Mouse (Mus musculus): Measurements from ENCODE around the gene 4932414N04Rik. TPM values are rescaled to one million over a fixed set of nuclear protein-coding genes. Genes with fewer than 3 reads are reported as not detected.
A peak's percentile ranks its signal among the peaks of the same experiment; 100 is the strongest.
"Not testable (repeated sequence)": the region's sequence is repeated elsewhere in the genome, so short reads cannot be mapped to it uniquely, and the experiment has no call there.

Gene 4932414N04Rik
- total RNA-seq (2021) = not detected
- long read RNA-seq, experiment 1 = 0 reads
- long read RNA-seq, experiment 2 = 0 reads

DNA sequence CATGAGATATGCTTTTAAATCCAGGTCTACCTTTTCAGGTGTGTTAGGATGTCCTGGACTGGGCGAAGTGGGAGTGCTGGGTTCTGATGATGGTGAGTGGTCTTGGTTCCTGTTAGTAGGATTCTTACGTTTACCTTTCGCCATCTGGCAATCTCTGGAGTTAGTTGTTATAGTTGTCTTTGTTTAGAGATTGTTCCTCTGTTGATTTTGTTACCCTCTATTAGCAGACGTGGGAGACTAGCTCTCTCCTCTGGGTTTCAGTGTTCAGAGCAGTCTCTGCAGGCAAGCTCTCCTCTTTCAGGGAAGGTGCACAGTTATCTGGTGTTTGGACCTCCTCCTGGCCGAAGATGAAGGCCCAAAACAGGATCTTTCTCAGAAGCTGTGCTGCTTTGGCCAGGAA lies at the start of gene 4932414N04Rik:
4932414N04Rik (plus strand) TSS at position 301 of the 400 bp plus-strand sequence.
- DNase-seq = not testable (repeated sequence)

DNA sequence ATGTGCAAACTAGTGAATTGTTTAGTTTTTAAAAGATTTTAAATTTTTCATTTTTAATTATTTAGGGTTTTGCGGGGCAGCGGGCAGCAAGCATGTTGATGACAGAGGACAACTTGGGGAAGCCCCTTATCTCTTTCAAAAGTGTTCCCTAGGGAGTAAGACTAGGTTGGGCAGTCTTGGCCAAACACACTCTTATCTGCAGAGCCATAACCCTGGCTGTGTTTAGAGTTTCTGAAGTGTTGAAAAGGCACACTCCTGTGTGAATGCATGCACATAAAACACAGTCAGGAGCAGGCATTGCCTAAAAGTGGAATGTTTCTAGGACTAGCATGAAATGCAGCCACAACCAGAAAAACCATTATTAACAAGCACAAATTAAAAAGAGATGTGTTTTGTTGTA lies 75.9 kb downstream of the 4932414N04Rik start:
- no peak for DNase-seq

DNA sequence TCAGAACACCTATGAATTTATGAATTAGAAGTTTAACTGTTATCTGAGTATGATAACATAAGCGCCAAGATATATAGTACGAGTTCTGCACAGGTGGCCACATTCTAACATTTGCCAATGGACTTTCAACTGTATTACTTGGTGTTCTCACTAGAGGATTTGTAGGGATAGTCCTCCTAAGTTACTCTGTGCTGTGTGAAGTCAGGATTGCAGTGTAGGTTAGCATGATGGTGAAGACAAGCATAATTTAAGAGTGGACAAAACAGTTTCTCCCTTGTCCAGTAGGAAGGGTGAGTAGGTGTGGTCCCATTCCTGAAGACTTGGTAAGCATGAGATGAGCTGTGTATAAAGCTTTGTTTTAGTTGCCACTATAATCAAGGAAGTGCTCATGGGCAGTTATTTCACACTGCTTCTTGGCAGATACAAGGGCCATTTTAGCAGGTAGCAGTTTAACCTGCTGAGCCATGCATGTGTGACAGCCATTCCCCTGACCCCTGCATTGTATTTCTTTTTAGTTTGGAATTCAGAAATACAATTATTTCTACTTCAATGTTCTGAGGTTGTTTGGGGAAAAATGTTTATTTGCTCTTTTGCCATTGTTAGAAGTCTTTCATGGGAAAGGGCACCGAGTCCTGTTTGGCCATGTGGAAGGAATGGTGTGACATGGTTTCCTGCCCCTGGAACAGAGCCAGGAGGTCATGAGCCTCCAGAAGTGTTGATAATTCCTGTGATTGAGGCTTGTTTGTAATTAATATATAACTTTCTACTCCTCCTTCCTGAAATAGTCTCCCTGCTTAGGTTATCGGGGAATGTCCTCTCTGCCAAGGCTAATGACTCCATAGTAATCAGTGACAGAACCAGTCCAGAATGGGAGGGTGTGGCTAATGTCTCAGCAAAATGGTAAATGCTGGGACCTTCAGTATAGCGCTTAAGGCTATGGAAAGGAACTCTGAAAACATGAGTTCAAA lies 83.8 kb downstream of the 4932414N04Rik start:
- no peak for DNase-seq

DNA sequence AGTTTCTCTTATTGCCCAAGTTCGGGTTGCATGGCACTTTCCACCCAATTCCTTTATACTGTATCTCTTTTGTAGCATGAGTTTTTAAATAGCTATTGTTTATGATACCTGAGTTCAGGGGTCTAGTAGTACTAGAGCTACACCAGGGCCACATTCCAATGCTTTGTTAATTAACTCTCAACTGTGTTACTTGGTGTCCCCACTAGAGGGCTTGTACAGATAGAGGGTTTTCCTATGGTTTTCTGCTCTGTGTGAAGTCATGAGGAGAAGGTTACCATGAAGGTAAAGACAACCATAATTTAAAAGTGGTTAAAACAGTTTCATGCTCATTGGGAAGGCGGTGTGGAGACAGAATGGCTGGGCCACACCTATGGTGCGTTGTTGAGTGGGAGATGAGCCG lies 88.3 kb downstream of the 4932414N04Rik start:
- no peak for DNase-seq

DNA sequence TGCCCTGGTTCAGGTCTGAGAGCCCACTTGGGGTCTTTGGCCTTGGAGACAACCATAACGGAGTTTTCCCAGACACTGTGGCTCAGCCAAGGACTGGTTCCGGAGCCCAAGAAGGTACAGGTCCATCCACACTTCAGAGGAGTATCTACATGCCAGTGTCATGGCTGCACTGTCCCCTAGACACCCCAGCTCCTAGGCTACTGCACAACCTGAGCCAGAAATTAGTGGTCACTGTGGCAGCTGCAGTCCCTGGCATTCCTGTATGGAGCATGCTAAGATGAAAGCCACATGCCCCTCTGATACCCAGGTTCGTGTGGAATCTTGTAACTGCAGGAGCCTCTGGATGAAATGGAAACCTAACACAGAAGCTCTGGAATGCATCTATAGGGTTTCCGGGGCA lies 99.9 kb downstream of the 4932414N04Rik start:
- DNase-seq = no peak

DNA sequence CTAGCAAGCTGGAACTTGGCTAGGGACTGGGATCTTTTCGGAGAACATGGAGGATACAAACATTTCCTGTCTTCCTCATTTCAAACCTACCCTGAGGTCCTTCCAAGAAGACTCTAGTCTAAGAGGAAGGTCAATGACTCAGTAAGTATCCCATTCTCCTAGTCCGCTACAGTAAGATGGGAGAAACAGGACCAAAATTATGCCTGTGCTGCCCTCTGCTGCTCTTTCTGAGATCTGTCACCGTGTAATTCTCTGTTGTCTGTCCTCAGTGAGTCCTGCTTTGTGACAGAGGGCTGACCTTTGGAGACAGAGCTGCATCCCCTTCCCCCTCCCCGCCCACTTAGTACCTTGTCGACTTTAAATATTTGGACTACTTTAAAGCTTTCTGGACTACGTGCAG lies 100.5 kb downstream of the 4932414N04Rik start:
- DNase-seq = peak; percentile 6 to 39

DNA sequence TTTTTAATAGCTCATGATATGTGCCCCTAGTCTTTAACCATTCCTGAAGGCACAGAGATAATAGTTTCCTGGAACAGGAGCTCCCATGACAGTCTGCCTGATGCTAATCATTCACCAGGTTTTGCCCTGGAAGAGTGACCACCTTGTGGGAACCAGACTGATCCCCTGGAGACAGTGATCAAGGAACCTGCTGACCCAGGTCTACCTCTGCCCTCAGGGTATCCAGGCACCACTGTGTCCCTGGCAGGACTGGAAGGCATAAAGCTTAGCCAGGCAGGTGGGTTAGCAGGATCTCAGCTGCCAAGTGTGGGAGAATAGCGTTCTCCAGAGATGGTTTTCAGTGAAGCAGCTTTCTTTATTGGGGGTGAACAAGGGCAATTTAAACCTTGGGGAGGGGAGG lies 109.1 kb downstream of the 4932414N04Rik start:
- DNase-seq = no peak

DNA sequence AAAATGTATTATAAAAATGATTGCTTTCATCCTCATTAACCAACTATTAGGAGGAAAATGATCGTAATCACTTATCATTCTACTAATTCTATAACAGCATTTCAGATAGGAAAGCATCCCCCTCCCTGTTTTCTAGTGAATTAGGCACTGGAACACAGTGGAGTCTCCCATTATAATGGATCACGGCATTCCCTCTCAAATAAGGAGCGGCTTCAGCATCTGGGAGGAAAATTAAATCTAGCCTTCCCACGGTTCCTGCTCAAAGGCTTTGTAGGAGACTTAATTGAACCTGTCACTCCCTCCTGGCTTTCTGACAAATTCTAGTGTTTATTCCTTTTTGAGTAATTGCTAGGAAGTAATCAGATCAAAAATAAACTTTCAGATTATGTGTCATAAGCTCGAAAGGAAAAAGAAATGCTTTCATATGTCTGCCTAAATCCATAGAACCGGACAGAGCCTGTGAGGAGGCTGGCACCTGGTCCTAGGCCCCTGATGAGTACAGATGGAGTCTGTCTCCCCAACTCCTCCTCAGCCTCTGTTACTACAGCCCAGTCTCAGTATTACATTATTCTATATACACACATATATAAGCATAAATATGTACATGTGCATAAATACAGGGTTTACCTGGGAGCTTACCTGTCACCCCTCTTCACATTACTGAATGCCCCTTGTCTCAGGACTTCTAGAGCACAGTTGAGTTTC lies 111.1 kb downstream of the 4932414N04Rik start:
- DNase-seq = no peak

DNA sequence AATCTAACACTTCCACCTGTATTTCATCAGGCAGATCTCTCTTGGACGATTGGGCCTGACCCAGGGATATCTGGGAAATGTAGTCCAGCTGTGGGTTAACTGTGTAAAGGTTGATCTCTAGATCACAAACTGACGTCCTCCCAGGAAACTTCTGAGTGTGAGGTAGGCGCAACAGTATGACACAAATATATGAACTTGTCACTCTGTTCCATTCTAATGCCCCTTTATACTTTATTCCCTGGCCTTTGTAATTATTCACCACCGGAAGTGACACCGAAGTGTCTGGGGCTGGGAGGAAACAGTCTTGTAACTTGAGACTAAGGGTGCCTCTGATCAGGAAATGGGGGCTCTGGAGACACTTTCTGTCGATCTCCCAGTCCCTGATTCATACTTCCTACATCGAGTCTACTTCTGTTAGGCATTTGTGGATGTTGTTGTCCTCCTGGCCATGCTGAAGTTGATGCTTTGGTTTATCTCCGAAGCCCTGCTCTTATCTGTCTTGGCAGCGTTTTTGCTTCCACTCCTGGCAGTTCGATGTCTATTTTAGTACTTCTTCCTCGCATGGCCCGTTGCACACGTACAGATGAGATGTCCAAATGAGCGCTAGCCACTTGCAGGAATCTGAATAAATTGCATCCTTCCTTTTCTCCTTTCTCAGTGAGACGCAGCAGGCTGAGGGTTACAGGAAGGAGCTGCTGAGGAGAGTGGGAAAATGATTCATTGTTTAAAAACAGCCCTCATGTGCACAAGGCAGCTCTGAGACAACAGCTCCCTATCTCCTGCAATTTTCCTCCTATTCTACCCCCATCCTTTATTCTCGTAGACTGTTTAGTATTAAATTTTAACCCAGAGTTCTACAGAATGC lies 126.2 kb downstream of the 4932414N04Rik start:
- DNase-seq = peak in 1 of 2 experiments; percentile 11

DNA sequence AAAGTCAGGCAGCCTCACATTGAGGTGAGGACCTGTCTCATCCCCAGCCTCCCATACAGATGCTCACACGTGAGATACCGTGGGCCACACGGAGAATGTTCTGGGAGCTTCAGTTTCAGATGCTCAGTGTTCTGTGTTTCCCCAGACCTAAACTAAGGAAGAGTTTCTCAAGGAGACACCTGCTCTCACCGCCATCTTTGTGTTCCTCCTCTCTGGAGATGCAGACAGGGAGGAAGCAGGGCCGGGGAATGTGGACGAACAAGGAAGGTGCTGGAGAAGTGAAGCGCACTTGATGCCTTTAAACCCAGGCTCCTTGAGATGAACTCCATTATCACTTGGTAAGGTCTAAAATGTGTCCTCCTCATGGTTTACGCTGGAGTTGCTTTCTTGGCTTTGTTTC lies 127.4 kb downstream of the 4932414N04Rik start:
- DNase-seq = not testable (repeated sequence)

DNA sequence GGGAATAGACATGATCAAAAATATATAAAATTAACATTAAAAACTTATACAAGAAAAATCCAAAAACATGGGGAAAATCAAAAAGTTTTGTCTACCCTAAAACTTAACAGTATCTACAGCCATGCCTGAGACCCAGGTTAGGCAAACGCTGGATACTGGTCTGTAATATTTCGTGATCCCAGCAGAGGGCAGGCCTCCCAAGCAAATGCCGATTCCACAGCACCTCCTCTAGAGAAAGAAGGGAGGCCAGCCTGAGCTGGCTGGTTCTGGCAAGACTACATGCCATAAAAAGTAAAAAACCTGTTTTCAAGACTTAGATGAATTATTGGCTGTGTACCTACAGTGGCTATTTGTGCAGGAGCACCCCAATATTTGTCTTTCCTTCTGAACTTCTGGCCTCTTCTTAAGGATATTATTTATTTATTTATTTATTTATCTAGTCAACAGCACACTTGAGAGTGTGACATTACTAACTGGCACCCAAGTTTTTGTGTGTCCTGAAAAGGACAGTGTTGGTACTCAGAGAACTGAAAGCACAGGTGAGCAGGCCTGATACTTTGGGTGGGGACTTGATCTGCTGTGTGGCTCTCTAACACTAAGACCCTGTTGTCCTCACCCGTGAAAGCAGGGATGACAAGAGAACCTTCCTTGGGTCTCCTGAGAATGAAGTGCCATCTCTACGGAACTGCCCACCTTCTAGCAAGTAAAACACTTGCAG lies 128.6 kb downstream of the 4932414N04Rik start:
- peak; percentile 80 to 90 for DNase-seq

DNA sequence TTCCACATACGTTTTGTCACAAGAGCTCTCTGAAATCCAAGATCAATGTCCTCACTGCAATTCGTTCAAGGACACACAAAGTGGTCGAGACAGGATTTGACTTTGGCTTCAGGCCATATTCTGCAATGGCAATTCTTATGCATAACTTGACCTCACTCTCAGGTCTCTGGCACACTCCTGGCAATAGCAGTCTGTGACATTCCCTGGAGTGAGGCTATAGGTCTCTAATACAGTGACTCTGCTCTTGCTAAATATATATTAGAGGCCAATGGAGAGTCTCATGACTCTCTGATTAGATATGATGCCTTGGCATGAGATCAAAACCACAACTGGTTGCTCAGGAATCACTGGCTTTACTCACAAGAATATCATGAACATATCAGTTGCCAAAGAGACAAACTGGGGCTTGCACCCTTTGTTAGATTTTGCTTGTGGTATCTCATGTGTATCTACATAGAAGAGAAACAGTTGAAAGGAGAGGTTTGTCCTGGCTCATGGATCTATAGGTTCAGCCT lies 130.9 kb downstream of the 4932414N04Rik start:
- DNase-seq = no peak

DNA sequence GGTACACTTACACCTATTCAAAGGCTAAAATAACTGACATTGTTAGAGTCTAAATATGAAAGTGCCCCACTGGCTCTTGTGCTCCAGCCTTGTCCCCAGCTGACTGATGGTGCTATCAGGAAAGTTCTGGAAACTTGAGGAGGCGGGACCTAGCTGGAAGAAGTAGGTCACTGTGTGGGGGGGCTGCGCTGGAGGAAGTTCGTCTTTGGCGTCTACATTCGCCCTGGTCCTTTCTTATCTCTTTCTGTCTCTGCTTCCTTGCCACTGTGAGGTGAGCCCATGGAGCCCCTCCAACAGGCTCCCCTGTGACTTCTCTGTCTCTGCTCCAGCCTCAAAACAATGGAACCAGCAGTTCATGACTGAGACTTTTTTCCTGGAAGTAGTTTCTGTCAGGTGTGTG lies 136.0 kb downstream of the 4932414N04Rik start:
- peak; percentile 42 to 54 for DNase-seq

DNA sequence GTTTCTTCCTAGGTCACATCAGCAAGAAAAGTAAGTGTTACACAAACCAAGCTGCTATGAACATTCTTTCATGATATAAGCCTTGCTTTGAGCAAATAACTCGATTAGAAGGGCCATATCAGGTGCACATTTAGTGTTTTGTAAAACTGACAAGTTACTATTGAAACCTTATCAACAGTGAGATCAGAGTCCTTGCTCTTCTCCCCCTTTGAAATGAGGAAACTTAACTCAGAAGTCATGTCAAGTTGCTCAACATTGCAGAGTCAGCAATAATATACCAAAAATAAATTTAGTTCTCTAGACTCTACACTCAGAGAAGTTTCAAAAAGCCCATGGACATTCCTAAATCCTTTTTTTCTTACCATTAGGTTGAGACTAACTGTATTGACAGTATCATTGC lies 137.2 kb downstream of the 4932414N04Rik start:
- no peak for DNase-seq

DNA sequence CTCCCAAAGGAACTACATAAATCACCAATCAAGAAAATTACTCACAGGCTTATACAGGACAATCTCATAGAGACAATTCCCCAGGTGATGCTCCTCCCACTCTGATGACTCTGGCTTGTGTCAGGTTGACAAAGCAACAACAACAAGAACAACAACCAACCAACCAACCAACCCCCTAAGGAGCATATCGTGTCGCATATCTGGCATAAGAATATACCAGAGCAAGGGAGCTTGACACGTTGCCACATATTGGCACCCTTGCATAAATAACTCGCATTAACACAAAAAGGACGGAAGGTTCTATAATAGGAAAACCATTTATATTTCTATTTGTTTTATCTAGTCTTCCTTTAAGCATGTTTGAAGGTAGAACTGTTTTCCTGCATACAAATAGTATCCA lies 137.9 kb downstream of the 4932414N04Rik start:
- DNase-seq = no peak

DNA sequence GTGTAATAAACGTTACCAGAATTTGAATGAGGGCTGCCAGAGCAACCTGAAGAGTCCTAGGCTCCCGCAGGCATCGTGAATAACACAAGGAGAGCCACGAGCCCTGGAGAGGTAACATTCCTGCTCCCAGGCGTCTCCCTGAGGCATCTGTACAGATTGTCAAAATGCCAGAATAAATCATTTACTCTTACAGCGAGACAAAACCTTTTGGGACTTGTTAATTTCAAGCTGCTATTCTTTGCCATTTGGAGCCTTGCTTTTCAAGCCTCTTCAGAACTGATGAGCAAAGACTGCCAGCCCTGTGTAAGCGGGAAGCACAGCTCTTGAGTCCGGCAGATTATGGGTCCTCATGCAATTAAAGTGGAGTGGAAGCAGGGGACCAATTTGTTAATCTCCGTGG lies 138.3 kb downstream of the 4932414N04Rik start:
- DNase-seq = no peak

DNA sequence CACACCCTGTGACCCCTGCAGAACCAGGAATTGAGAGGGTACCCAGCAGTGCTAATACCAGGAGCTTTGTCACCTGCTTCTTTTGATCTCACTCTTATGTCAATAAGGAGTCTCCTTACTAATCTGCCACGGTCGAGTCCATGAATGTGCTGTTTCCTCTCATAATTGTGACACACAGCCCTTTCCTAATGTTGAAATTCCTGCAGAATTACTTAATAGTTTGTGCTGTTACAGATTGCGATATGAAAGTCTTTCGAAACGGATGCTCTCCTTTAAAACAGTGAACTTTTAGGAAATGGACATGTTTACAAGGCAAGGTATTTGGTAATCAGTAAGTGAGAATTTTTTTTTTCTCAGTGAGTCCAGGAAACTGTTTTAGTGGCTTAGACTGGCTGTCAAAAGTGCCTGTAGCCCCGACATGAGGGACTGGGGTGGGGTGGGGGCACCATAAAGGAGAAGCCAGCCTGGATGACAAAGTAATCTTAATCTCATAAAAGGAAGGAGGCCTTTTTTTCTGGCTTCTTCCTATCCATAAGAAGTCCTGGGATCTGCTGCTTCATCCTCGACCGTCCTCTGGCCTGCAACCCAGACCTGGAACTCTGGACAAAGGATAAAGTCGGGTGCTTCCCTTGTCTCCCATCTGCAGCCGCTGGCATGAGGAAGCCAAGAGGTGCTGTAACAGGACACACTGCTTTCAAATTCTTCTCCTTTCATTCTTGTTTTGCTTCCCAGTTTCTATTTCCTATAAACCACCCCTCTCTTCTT lies 139.9 kb downstream of the 4932414N04Rik start:
- peak in 1 of 2 experiments; percentile 47 for DNase-seq

DNA sequence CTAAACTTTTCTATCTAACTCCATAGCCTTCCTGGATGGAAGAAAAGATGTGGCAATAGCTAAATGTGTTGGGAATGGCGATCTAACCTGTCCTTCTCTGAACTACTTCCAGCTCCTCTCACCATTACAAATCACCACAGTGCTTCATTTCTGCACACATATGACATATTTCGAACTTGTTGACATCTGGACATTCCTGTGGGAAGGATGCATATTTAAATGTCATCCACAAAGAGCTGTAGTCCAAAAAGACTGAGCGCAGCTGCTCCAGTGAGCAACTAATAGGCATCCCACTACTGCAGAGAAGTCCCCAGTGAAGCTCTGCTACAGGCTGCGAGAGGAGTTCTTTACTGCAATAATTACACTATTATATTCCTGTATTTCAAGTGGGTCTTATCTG lies 140.8 kb downstream of the 4932414N04Rik start:
- no peak for DNase-seq

Measured in heart, adult 18-20 months (tissue).